Mouse (Mus musculus): ENCODE data around the gene Tas2r126.

- no peak for TF ChIP-seq GATA1 (IDR thresholded peaks at IDR 0.05; ENCODE audit: low read length)
- TF ChIP-seq TAL1 (IDR thresholded peaks at IDR 0.05; ENCODE audit: low read length): no peak
Measured at GRCm38 (mm10) chr6:42447381-42447780, 13.0 kb downstream of the Tas2r126 start.
